Mouse (Mus musculus) CH12.LX (cell line): ENCODE measurements around the gene Mdk.

Source experiments
- E2F4 ChIP-seq: IDR thresholded peaks from 2 replicates; pipeline ENCODE4 v1.6.1; 2011; ENCODE audit warnings: low read depth, low read length, improper control_type of control experiment; ENCODE audit not compliant: insufficient replicate concordance
- ELF1 ChIP-seq: IDR thresholded peaks from 2 replicates; pipeline ENCODE4 v1.6.1; 2014; ENCODE audit warnings: low read depth, mild to moderate bottlenecking, inconsistent platforms, low read length, improper control_type of control experiment
- EP300 ChIP-seq: IDR thresholded peaks from 2 replicates; pipeline ENCODE4 v1.6.1; 2011; ENCODE audit warnings: low read length, improper control_type of control experiment
- POLR2A ChIP-seq: IDR thresholded peaks from 2 replicates; pipeline ENCODE4 v1.6.1; 2011; ENCODE audit warnings: low read depth, mild to moderate bottlenecking, improper control_type of control experiment, low read length
- USF2 ChIP-seq: conservative IDR thresholded peaks from 2 replicates; pipeline ENCODE4 v1.6.1; 2011; ENCODE audit warnings: low read depth, low read length, improper control_type of control experiment

GRCm38 (mm10) chr2:91925442-91925841, 6.7 kb downstream of the Mdk start:
- TF ChIP-seq EP300 (no peak), POLR2A (no peak), ELF1 (no peak), E2F4 (no peak), USF2 (no peak)
